Mouse (Mus musculus): Measurements from ENCODE around the gene Dnm3.

DNA sequence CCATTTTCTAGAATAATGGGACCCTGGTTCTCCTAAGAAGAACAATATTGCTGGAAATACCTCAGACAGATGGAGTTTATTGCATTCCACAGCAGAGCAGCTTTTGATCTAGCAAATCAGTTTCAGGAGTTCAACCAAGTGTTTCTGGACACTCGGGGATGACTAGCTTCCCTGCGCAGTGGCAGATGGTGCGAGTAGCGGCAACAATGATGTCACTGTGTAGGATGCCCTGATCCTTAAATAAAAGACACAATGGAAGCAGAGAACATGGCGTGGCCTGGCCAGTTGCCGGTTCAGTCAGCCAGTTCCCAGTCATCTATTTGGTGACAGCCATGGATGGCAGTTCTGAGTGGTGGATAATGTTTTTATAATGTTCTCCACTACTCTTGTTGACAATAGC is 400.4 kb downstream of the Dnm3 start:
- TF ChIP-seq POLR2A (IDR thresholded peaks at IDR 0.05; ENCODE audit: borderline replicate concordance, control insufficient read depth, low read depth, low read length) (no peak), CTCF (IDR thresholded peaks at IDR 0.05; ENCODE audit: control insufficient read depth, insufficient read depth, low read length) (no peak)
